Mouse (Mus musculus) ovary, adult 2 months (tissue): ENCODE measurements around the gene Bsn. TPM values are rescaled to one million over a fixed set of nuclear protein-coding genes. Genes with fewer than 3 reads are reported as not detected.

Source experiments
- polyA plus RNA-seq: library from polyadenylated mRNA; depleted of rRNA; stranded (reverse); fragments of >200 nt; gene quantifications from 2 replicates; pipeline ENCODE4 v1.2.3, GENCODE M21; 2012; rRNA removed

Gene Bsn
- 1.9 and 2.0 TPM in 2 replicates for polyA plus RNA-seq

GRCm38 (mm10) chr9:108189787-108190679 is at the start of gene Bsn:
Bsn (minus strand) TSS chr9:108190384.

GRCm38 (mm10) chr9:108094184-108094941 is 95.8 kb downstream of the Bsn start, which contains the start of gene Apeh:
Apeh (minus strand) TSS chr9:108094606.

GRCm38 (mm10) chr9:108082988-108083431 is 107.2 kb downstream of the Bsn start, which contains the start of gene Rnf123:
Rnf123 (minus strand) TSS chr9:108083346.

GRCm38 (mm10) chr9:108080168-108080567 is 110.0 kb downstream of the Bsn start, which contains the start of gene Mst1:
Mst1 (plus strand) TSS chr9:108080436.

GRCm38 (mm10) chr9:108052885-108053664 is 137.1 kb downstream of the Bsn start, which contains the start of gene Amigo3:
Amigo3 (plus strand) TSS chr9:108053159.

GRCm38 (mm10) chr9:108049016-108049455 is 141.1 kb downstream of the Bsn start, which contains the start of gene Gmppb:
Gmppb (plus strand) TSS chr9:108049242.

Other genes with a start within 250 kb of the Bsn start
- 1.5 and 3.1 TPM in 2 replicates for gene Traip, start 240.2 kb downstream of the Bsn start, polyA plus RNA-seq
- 58.8 and 64.4 TPM in 2 replicates for gene Uba7, start 214.9 kb downstream of the Bsn start, polyA plus RNA-seq
- gene Gm20661, start 207.3 kb downstream of the Bsn start, polyA plus RNA-seq: 2.7 TPM in 2 replicates
- 21.3 and 24.2 TPM in 2 replicates for gene Inka1, start 204.5 kb downstream of the Bsn start, polyA plus RNA-seq
- 99.9 and 106 TPM in 2 replicates for gene Cdhr4, start 197.9 kb downstream of the Bsn start, polyA plus RNA-seq
- 6.8 and 10.1 TPM in 2 replicates for gene Gm20662, start 194.0 kb downstream of the Bsn start, polyA plus RNA-seq
- 209 and 244 TPM in 2 replicates for gene Ip6k1, start 187.9 kb downstream of the Bsn start, polyA plus RNA-seq
- 21.7 and 28.2 TPM in 2 replicates for gene Gmppb, start 141.1 kb downstream of the Bsn start, polyA plus RNA-seq
- 6.8 and 8.7 TPM in 2 replicates for gene Amigo3, start 137.2 kb downstream of the Bsn start, polyA plus RNA-seq
- 0.25 and 0.45 TPM in 2 replicates for gene Mst1, start 109.9 kb downstream of the Bsn start, polyA plus RNA-seq
- 113 and 122 TPM in 2 replicates for gene Rnf123, start 107.0 kb downstream of the Bsn start, polyA plus RNA-seq
- gene Apeh, start 95.8 kb downstream of the Bsn start, polyA plus RNA-seq: 90.7 and 116 TPM in 2 replicates
- gene Dag1, start 73.6 kb upstream of the Bsn start, polyA plus RNA-seq: 101 and 122 TPM in 2 replicates
- gene Nicn1, start 100.0 kb upstream of the Bsn start, polyA plus RNA-seq: 19.4 and 25.5 TPM in 2 replicates
- gene Amt, start 106.5 kb upstream of the Bsn start, polyA plus RNA-seq: 7.6 and 12.8 TPM in 2 replicates
- gene Rhoa, start 115.7 kb upstream of the Bsn start, polyA plus RNA-seq: 86.5 and 130 TPM in 2 replicates
- 37.2 and 41.9 TPM in 2 replicates for gene Tcta, start 115.8 kb upstream of the Bsn start, polyA plus RNA-seq
- gene Gpx1, start 148.5 kb upstream of the Bsn start, polyA plus RNA-seq: 1,075 and 1,331 TPM in 2 replicates
- gene Usp4, start 157.5 kb upstream of the Bsn start, polyA plus RNA-seq: 57.3 and 69.2 TPM in 2 replicates
- 0.59 and 0.73 TPM in 2 replicates for gene 1700102P08Rik, start 202.4 kb upstream of the Bsn start, polyA plus RNA-seq
- gene Ccdc36, start 238.1 kb upstream of the Bsn start, polyA plus RNA-seq: 0.05 and 0.08 TPM in 2 replicates
- not detected in 2 replicates for gene BC048562, start 246.1 kb upstream of the Bsn start, polyA plus RNA-seq